Mouse (Mus musculus) forebrain, postnatal 0 days (tissue): Measurements from ENCODE around the gene Ammecr1. TPM values are rescaled to one million over a fixed set of nuclear protein-coding genes. Genes with fewer than 3 reads are reported as not detected.

Source experiments
- ATAC-seq: fragments of 200-750 bp; cut with Nextera tagmentation; 2 replicates; pipeline ENCODE4 v1.8.0; 2017; ENCODE audit warnings: mild to moderate bottlenecking, moderate library complexity
- DNase-seq: peaks from one replicate; pipeline ENCODE4 v3.0.0-alpha.2; 2015
- H3K27ac ChIP-seq: fragments of 300-500 bp; sonication (generic); 2 replicates; pipeline ENCODE4 v1.5.1; 2014; ENCODE audit warnings: low read depth, mild to moderate bottlenecking, antibody characterized with exemption, low read length, moderate library complexity, mixed read lengths
- H3K27me3 ChIP-seq: fragments of 300-500 bp; sonication (generic); 2 replicates; pipeline ENCODE4 v1.6.1; 2014; ENCODE audit warnings: mild to moderate bottlenecking, low read length, mixed read lengths; ENCODE audit not compliant: insufficient read depth
- H3K36me3 ChIP-seq: fragments of 300-500 bp; sonication (generic); 2 replicates; pipeline ENCODE4 v1.6.1; 2014; ENCODE audit warnings: mild to moderate bottlenecking, moderate library complexity; ENCODE audit not compliant: insufficient read depth
- H3K4me1 ChIP-seq: fragments of 300-500 bp; sonication (generic); 2 replicates; pipeline ENCODE4 v1.6.1; 2014; ENCODE audit warnings: antibody characterized with exemption; ENCODE audit not compliant: insufficient read depth
- H3K4me2 ChIP-seq: fragments of 300-500 bp; sonication (generic); 2 replicates; pipeline ENCODE4 v1.6.1; 2014; ENCODE audit warnings: low read depth, mild to moderate bottlenecking, moderate library complexity
- H3K4me3 ChIP-seq: fragments of 300-500 bp; sonication (generic); 2 replicates; pipeline ENCODE4 v1.5.1; 2014; ENCODE audit warnings: low read depth, low read length, mixed read lengths
- H3K9ac ChIP-seq: fragments of 300-500 bp; sonication (generic); 2 replicates; pipeline ENCODE4 v1.6.1; 2014; ENCODE audit warnings: mild to moderate bottlenecking
- H3K9me3 ChIP-seq: fragments of 300-500 bp; sonication (generic); 2 replicates; pipeline ENCODE4 v1.6.1; 2016; ENCODE audit warnings: low read length
- CTCF ChIP-seq: sonication (generic); IDR thresholded peaks from 2 replicates; pipeline ENCODE4 v1.5.1; 2016; ENCODE audit warnings: antibody characterized with exemption, control low read depth, low read depth
- WGBS: fragments of 180-500 bp; shearing (Covaris S2); extraction: QIAGEN DNeasy Blood & Tissue Kit; methylation state at CpG from one replicate; pipeline ENCODE4 v1.1.7; 2014; 5-methylcytosine and 5-hydroxymethylcytosine counted together
- polyA plus RNA-seq: library from polyadenylated mRNA; unstranded; fragments of >200 nt; fragmentation: Nextera tagmentation; extraction: Ambion mirVana; gene quantifications from 2 replicates; pipeline ENCODE4 v1.2.1, GENCODE M21; 2015
- total RNA-seq: library from RNA; depleted of rRNA; stranded (reverse); fragments of >200 nt; gene quantifications from 2 replicates; pipeline ENCODE4 v1.2.3, GENCODE M21; 2014

The Ammecr1 gene
- total and polyA plus RNA-seq, 2 experiments from 2014 or later = 2.3 to 3.6 TPM

DNA sequence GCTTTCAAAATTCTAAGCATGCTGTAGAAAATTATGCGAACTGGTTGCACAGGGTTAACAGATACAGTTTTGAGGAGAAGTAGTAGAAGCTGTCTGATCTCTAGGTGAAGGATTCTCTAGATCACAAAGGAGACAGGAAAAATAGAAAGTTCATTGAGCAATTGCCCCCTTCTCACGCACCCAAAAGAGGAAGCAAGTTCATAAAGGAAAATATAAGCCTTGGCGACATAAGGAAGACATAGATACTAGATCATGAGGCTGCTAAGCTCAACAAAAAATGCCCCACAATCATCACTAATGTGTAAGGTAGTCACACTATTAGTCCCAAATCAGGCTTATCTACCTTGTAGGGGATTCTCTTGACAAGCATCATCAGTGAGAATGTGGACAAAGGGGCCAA, 17.6 kb upstream of the Ammecr1 start:
- DNase-seq (no peak), ATAC-seq (no peak)
- Histone ChIP-seq H3K27me3 (no peaks in the 10 kb centered on the region), H3K9ac (no peak overlapping the region), H3K4me3 (no peak overlapping the region), H3K27ac (no peak overlapping the region), H3K4me1 (no peaks in the 10 kb centered on the region), H3K36me3 (no peaks in the 10 kb centered on the region), H3K4me2 (no peak overlapping the region), H3K9me3 (no peaks in the 10 kb centered on the region)
- no peak for TF ChIP-seq CTCF
- WGBS = 87% methylated on average over 3 of the region's 3 CpGs

DNA sequence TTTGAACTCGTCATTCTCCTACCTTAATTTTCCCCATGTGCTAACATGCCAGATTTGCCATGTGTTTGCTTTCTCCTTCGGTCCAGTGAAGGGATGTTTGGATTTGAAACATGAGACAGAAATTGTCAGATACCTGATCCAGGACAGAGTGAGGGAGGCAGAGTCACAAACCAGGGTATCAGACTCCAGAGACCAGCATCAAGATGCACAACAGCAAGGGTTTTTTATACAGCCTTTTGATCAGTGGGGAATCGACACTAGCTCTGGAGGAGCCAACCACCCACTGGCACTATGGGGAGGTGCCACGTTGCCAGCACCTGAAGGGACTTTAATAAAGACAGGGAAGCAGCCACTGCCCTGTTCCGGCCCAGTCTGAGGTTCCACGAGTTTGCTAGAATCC, 17.1 kb upstream of the Ammecr1 start:
- Histone ChIP-seq H3K9ac (no peak overlapping the region), H3K36me3 (no peaks in the 10 kb centered on the region), H3K4me3 (no peak overlapping the region), H3K4me2 (no peak overlapping the region), H3K9me3 (no peaks in the 10 kb centered on the region), H3K27ac (no peak overlapping the region), H3K4me1 (no peaks in the 10 kb centered on the region), H3K27me3 (no peaks in the 10 kb centered on the region)
- 72% methylated on average over 6 of the region's 6 CpGs for WGBS
- DNase-seq = no peak
- no peak for ATAC-seq
- no peak for TF ChIP-seq CTCF

DNA sequence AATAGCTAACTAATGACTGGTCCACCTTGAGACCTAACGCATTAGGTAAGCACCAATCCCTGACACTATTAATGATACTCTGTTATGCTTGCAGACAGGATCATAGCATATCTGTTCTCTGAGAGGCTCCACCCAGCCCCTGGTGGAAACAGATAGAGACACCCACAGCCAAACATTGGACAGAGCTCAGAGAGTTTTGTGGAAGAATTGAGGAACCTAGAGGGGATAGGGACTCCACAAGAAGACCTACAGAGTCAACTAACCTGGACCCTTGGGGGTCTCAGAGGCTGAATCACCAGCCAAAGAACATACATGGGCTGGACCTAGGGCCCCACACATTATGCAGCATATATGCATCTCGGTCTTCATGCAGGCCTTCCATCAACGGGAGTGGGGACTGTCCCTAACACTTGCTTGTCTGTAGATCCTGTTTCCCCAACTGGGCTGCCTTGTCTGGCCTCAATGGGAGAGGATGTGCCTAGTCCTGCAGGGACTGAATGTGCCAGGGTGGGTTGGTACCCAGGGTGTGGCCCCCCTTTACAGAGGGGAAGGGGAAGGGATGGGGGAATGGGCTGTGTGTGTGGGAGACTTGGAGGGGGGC, 15.1 kb upstream of the Ammecr1 start:
- DNase-seq (no peak), ATAC-seq (no peak)
- no peak overlapping the region for H3K27ac ChIP-seq
- no peaks in the 10 kb centered on the region for H3K9me3 ChIP-seq
- no peaks in the 10 kb centered on the region for H3K36me3 ChIP-seq
- no peaks in the 10 kb centered on the region for H3K27me3 ChIP-seq
- H3K4me2 ChIP-seq = no peak overlapping the region
- no peak for TF ChIP-seq CTCF
- no peak overlapping the region for H3K4me3 ChIP-seq
- no peaks in the 10 kb centered on the region for H3K4me1 ChIP-seq
- no peak overlapping the region for H3K9ac ChIP-seq
- WGBS = 92% methylated on average over 3 of the region's 3 CpGs

DNA sequence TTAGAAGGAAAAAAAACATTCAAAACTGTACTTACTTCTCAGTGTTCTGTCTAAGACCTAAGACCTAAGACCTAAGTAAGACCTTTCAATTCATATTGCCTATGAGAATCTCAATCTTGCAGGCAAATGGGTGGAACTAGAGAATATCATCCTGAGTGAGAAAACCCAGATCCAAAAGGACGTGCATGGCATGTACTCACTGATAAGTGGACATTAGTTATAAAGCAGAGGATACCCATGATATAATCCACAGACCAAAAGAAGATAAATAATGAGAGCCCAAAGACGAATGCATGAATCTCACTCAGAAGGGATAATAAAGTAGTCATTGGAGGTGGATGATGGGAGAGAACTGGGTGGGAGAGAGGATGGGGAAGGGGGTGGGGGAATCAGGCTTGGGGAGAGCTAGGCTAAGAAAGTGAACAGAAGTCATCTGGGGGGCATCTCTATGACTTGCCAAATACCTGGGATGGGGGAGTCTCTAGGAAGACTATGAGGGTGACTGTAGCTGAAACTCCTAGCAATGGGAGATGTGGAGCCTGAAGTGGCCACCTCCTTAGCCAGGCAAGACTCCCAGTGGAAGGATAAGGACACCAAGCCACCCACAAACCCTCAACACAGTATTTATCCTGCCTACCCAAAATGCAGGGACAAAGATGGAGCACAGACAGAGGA, 14.5 kb upstream of the Ammecr1 start:
- Histone ChIP-seq H3K36me3 (no peaks in the 10 kb centered on the region), H3K4me2 (no peak overlapping the region), H3K4me3 (no peak overlapping the region), H3K9ac (no peak overlapping the region), H3K27me3 (no peaks in the 10 kb centered on the region), H3K9me3 (no peaks in the 10 kb centered on the region), H3K27ac (no peak overlapping the region), H3K4me1 (no peaks in the 10 kb centered on the region)
- DNase-seq (no peak), ATAC-seq (no peak)
- TF ChIP-seq CTCF = no peak
- 81% methylated on average over 2 of the region's 2 CpGs for WGBS

DNA sequence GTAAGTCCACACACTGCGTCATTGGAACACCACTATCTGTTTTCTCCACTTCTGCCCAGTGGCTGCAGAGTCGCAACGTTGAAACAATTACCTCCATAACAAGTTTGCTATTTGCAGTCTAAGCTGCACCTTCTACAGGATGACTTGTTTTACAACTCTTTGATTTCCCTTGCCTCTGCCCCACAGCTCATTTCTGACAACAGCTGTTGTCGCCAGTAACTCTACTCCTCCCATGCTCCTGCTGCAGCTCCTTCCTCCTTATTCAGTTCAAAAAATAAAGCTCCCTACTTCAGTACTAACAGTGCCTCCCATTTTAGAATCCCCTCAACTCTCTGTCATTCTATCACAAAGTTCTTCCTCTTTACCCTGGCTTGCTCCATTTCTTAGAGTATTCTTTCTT, 12.7 kb upstream of the Ammecr1 start:
- no peak overlapping the region for H3K4me2 ChIP-seq
- no peak for TF ChIP-seq CTCF
- no peak overlapping the region for H3K27ac ChIP-seq
- WGBS = 79% methylated on average over 4 of the region's 4 CpGs
- no peaks in the 10 kb centered on the region for H3K36me3 ChIP-seq
- no peak overlapping the region for H3K9ac ChIP-seq
- H3K4me1 ChIP-seq = no peaks in the 10 kb centered on the region
- no peak for ATAC-seq
- H3K9me3 ChIP-seq = no peaks in the 10 kb centered on the region
- DNase-seq = no peak
- no peaks in the 10 kb centered on the region for H3K27me3 ChIP-seq
- H3K4me3 ChIP-seq = no peak overlapping the region

DNA sequence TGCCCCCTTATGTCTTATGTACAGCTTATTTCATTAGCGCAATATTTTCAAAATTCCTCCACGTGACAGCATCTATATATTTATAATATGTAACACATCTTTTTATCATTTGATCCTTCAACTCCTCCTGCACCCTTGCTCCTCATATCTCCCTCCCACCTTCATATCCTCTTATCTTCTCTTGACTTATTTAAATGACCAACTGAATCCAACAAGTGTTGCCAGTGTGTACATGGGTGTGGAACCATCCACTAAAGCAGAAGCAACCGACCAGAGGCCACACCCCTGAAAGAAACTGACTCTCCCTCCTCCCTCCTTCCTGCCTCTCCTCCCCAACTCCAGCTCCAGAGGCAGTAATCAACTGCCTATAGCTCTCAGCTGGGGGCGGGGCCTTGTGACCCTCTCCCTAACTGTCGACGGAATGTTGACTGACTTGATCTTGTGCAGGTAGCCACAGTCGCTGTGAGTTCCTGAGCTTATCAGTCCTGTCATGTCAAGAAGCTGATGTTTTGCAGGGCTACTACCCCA, 6.0 kb upstream of the Ammecr1 start:
- Histone ChIP-seq H3K4me3 (no peak overlapping the region), H3K9me3 (no peaks in the 10 kb centered on the region), H3K27ac (no peak overlapping the region), H3K36me3 (no peaks in the 10 kb centered on the region), H3K4me2 (no peak overlapping the region), H3K4me1 (no peaks in the 10 kb centered on the region), H3K9ac (no peak overlapping the region), H3K27me3 (no peaks in the 10 kb centered on the region)
- TF ChIP-seq CTCF = no peak
- no peak for ATAC-seq
- 58% methylated on average over 7 of the region's 7 CpGs for WGBS
- no peak for DNase-seq

DNA sequence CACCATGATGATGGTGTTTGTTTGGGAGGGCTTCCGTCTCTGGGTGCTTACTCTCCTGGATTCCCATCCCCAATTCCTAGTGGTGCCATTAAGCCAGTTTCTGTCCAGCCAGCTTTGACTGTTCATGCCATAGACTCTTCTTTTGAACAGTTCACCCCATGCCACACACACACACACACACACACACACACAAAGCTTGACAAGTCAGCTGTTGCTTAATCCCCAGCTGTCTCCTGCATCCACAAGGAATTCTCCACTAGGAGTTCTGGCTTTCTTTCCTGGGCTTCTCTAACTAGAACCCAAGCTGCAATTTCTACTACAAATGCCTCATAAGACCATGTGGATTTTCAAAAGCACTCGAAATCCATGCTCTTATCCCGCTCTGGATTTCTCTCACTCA, 5.2 kb upstream of the Ammecr1 start:
- H3K4me2 ChIP-seq = no peak overlapping the region
- DNase-seq (no peak), ATAC-seq (no peak)
- no peak overlapping the region for H3K9ac ChIP-seq
- H3K36me3 ChIP-seq = no peaks in the 10 kb centered on the region
- no peak overlapping the region for H3K27ac ChIP-seq
- no peak for TF ChIP-seq CTCF
- no peaks in the 10 kb centered on the region for H3K4me1 ChIP-seq
- no peaks in the 10 kb centered on the region for H3K27me3 ChIP-seq
- H3K9me3 ChIP-seq = no peaks in the 10 kb centered on the region
- H3K4me3 ChIP-seq = no peak overlapping the region
- 92% methylated on average over 3 of the region's 3 CpGs for WGBS
